Mouse (Mus musculus): ENCODE data around the gene Arfgap1. TPM values are rescaled to one million over a fixed set of nuclear protein-coding genes. Genes with fewer than 3 reads are reported as not detected.

Arfgap1 gene
- polyA plus RNA-seq, 2 experiments from 2014 or later = 42.6 to 73.0 TPM

DNA sequence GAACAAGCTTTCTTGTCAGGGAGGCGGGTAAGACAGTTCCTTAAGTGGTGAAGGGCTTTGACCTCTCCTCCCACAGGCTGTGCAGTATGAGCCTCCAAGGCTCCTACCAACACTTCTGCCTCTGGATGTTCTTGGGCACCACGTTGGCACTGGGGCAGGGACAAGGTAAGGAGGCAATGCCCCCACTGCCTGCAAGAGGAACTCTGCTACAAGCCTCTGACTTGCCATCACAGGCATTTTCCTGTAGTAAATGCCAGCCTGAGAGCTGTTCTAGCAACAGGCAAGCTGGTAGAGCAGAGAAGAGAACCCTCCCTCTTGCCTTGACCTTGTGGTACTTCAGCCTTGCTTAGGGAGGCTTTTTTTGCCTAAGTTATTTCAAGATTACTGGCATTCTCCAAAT lies 19.4 kb downstream of the Arfgap1 start, which contains the start of gene Col20a1:
Gene Col20a1 (plus strand): TSS at position 87 of the 400 bp plus-strand sequence.
- no peak for ATAC-seq

GRCm38 (mm10) chr2:180987001-180987400 lies 20.0 kb downstream of the Arfgap1 start:
- ATAC-seq = no peak

GRCm38 (mm10) chr2:180987432-180988030 lies 20.5 kb downstream of the Arfgap1 start:
- no peak for ATAC-seq

- no peak for ATAC-seq
Observed at GRCm38 (mm10) chr2:180988347-180988913, 21.4 kb downstream of the Arfgap1 start.

- no peak for ATAC-seq
Observed at GRCm38 (mm10) chr2:180988948-180989347, 21.9 kb downstream of the Arfgap1 start.

DNA sequence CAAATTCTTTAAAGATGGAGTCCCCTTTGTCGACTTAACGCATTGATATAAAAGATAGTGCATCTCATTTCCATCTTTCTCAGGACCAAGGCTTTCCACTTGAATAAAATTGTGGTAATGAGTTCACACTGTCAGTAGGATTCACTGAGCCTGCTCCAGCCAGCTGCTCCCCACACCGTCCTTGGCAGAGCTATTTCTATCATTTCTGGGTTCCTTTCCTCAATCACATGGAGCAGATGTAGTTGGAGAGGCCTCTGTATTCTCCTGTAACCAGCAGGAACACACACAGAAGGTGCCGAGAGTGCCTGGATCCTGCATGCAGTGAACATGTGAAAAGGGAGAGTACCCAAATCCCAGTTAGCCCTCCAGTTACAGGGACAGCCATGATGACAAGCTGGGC lies 23.3 kb downstream of the Arfgap1 start:
- ATAC-seq = no peak

- ATAC-seq = no peak
Observed at GRCm38 (mm10) chr2:180994360-180994759, 27.3 kb downstream of the Arfgap1 start.

DNA sequence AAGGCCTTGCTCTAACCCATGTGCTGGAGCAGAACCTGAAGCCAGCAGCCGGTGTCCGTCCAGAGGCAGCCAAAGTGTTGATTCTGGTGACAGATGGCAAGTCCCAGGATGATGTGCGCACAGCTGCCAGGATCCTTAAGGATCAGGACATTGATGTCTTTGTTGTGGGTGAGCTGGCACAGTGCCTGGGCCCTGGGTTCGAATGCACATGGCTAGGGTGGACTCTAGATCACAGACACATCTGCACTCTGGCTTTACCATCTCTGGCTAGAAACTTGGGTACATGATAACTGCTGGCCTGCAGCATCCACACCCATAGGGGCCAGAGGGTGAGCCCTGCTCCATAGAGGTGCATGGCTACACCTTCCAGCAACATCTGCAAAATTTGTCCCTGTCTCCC lies 28.4 kb downstream of the Arfgap1 start:
- ATAC-seq = no peak

DNA sequence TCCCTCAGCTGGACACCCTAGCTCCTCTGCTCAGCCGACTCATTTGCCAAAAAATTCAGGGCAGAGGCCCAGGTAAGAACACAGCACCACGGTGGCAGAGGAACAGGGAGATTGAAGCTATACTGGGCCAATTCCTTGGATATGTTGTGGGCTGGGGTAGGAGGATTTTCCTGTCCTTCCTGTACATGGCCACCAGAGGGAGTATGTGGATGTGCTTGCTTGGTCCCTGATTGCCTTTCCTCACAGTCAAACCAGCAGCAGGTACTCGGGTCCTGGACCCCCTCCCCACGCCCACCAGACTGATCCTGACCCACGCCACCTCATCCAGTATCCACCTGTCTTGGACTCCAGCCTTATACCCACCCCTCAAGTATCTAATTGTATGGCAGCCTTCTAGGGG lies 29.4 kb downstream of the Arfgap1 start:
- no peak for ATAC-seq

DNA sequence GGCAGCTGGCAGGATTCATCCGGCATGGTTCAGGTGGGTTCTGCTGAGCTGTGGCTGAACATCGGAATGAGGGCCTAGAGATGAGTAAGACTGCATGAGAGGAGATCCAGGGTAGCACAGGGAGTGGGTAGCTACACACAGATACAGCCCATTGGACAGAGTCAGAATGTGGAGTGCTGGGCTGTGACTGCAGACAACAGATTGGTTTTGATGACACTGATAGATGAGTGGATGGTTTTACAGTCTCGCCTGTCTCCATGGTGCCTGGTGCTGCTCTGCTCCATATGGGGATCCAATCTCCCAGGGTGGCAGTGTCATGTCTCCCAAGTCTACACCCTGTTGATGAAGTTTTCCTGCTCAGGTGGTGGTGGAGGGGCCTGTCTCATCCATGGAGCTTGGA lies 29.9 kb downstream of the Arfgap1 start:
- no peak for ATAC-seq

GRCm38 (mm10) chr2:181007054-181007453 lies 40.0 kb downstream of the Arfgap1 start:
- no peak for ATAC-seq

DNA sequence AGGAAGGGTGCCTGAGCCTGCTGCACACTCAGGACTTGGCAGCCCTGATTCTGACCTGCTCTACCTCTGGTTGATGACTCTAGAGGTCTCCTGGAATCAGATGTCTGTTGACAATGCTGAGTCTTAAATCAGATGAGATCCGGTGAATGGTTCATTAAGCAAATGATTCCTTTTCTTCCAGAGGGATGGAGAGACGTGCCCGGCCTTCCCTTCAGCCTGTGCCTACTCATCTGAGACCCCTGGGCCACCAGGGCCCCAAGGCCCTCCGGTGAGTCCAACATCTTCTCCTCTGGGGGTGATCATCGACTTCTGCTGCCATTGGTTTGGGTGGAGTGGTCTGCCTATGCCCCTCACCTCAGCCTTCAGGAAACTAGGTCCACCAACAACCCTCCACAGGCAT lies 41.3 kb downstream of the Arfgap1 start:
- ATAC-seq = no peak

DNA sequence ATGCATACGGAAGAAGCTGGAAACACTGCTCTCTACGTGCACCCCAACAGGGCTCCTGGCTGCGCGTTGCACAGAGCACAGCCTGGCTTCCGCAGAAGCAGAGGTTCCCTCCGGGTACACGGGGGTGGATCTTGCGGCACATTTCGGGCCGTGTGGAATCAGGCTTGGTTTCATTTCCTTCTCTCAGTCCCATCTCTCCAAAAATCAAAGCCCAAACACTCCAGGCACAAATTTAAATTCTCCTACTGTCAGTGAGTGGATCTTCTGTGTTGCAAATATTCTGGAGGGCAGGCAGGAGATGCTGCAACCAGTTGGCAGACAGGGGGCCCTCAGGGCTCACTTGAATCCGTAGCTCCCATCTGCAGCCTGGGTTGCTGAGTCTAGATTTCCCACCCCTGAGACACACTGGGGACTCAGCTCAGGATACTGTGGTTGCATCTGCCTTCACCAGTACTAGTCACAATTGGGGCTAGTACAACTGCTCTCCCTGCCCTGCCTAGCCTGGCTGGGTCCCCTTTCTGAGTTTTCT lies 64.4 kb downstream of the Arfgap1 start:
- no peak for ATAC-seq

Other genes starting within 250 kb of the Arfgap1 start
- 100 to 1,000 TPM in 1 of 2 experiments, 10 to 100 TPM in 1; 77.3 to 114 TPM for gene Slc17a9, start 242.0 kb upstream of the Arfgap1 start, polyA plus RNA-seq (2017; shearing (Covaris generic))
- gene Bhlhe23, start 190.3 kb upstream of the Arfgap1 start, polyA plus RNA-seq (2017; shearing (Covaris generic)) = not detected
- 1 to 10 TPM; 7.5 to 9.2 TPM for gene Ythdf1, start 46.3 kb upstream of the Arfgap1 start, polyA plus RNA-seq (2017; shearing (Covaris generic))
- not detected for gene Birc7, start 38.2 kb upstream of the Arfgap1 start, polyA plus RNA-seq (2017; shearing (Covaris generic))
- not detected for gene Nkain4, start 12.5 kb upstream of the Arfgap1 start, polyA plus RNA-seq (2017; shearing (Covaris generic))
- gene Col20a1, start 19.3 kb downstream of the Arfgap1 start, polyA plus RNA-seq (2017; shearing (Covaris generic)) = under 1 TPM; 0.36 to 0.38 TPM
- not detected for gene Chrna4, start 76.3 kb downstream of the Arfgap1 start, polyA plus RNA-seq (2017; shearing (Covaris generic))
- gene Kcnq2, start 168.1 kb downstream of the Arfgap1 start, polyA plus RNA-seq (2017; shearing (Covaris generic)) = not detected
- gene Eef1a2, start 189.8 kb downstream of the Arfgap1 start, polyA plus RNA-seq (2017; shearing (Covaris generic)) = not detected
- gene Ppdpf, start 220.0 kb downstream of the Arfgap1 start, polyA plus RNA-seq (2017; shearing (Covaris generic)) = 100 to 1,000 TPM; 138 to 145 TPM
- under 1 TPM in 1 of 2 experiments, not detected in 1; 0.08 TPM for gene Ptk6, start 235.6 kb downstream of the Arfgap1 start, polyA plus RNA-seq (2017; shearing (Covaris generic))
- gene Srms, start 246.0 kb downstream of the Arfgap1 start, polyA plus RNA-seq (2017; shearing (Covaris generic)) = under 1 TPM; 0.42 to 0.70 TPM

Data from CD4-positive, CD25-positive, alpha-beta regulatory T cell, adult 4 months (primary cell).